Mouse (Mus musculus) C2C12 (cell line): ENCODE measurements at regions not wholly inside any gene's neighbourhood (a gene's known extent, or its start where the extent isn't known, plus 50 kb on each side); places are given as distances from the start of the nearest gene placed in this dataset.

ENCODE experiments used
- H3K27me3 ChIP-seq: one replicate; pipeline ENCODE4 v1.6.1; 2011; ENCODE audit not compliant: control insufficient read depth, insufficient read depth, insufficient read length
- H3K36me3 ChIP-seq: one replicate; pipeline ENCODE4 v1.6.1; 2011; ENCODE audit not compliant: control insufficient read depth, insufficient read depth
- H3K4me3 ChIP-seq: one replicate; pipeline ENCODE4 v1.5.1; 2011; ENCODE audit warnings: mild to moderate bottlenecking, control low read depth; ENCODE audit not compliant: poor library complexity, insufficient read depth, severe bottlenecking
- H3K79me2 ChIP-seq: one replicate; pipeline ENCODE4 v1.6.1; 2011; ENCODE audit not compliant: control insufficient read depth, insufficient read depth
- H3K79me3 ChIP-seq: one replicate; pipeline ENCODE4 v1.6.1; 2011; ENCODE audit warnings: low read depth, control low read depth
- H3ac ChIP-seq: one replicate; pipeline ENCODE3; 2011; ENCODE audit warnings: low read depth; ENCODE audit not compliant: control insufficient read depth, insufficient read length
- CEBPB ChIP-seq: IDR thresholded peaks from one replicate; pipeline ENCODE4 v1.6.1; 2011; ENCODE audit warnings: low read depth, mild to moderate bottlenecking, control low read depth, moderate library complexity
- CTCF ChIP-seq: IDR thresholded peaks from one replicate; pipeline ENCODE4 v1.5.1; 2011; ENCODE audit not compliant: control insufficient read depth, insufficient read depth, insufficient read length
- FOSL1 ChIP-seq: IDR thresholded peaks from one replicate; pipeline ENCODE4 v1.8.0; 2011; ENCODE audit warnings: mild to moderate bottlenecking, low read length; ENCODE audit not compliant: poor library complexity, insufficient read depth, severe bottlenecking
- MAX ChIP-seq: IDR thresholded peaks from one replicate; pipeline ENCODE4 v1.6.1; 2011; ENCODE audit warnings: mild to moderate bottlenecking, control low read depth
- MYOD1 ChIP-seq: IDR thresholded peaks from one replicate; pipeline ENCODE4 v1.6.1; 2011; ENCODE audit warnings: low read depth; ENCODE audit not compliant: control insufficient read depth, insufficient read length
- MYOG ChIP-seq: IDR thresholded peaks from one replicate; pipeline ENCODE4 v1.6.1; 2011; ENCODE audit not compliant: control insufficient read depth, insufficient read length; ENCODE audit errors: extremely low read depth
- USF1 ChIP-seq: IDR thresholded peaks from one replicate; pipeline ENCODE4 v1.6.1; 2011; ENCODE audit warnings: low read depth, mild to moderate bottlenecking, control low read depth, moderate library complexity

- H3ac ChIP-seq, result no peak overlapping the region
- TF ChIP-seq MAX (no peak), MYOD1 (no peak), USF1 (no peak), MYOG (no peak), CEBPB (no peak), FOSL1 (no peak), CTCF (no peak)
Observed at GRCm38 (mm10) chr10:54548526-54548925, 472.1 kb upstream of the Man1a start.

GRCm38 (mm10) chr10:54532581-54532980, 456.2 kb upstream of the Man1a start:
- TF ChIP-seq MAX (no peak), CTCF (no peak)
- H3K36me3 ChIP-seq, result no peaks in the 10 kb centered on the region
- no peaks in the 10 kb centered on the region for H3K79me2 ChIP-seq
- H3K4me3 ChIP-seq, result no peak overlapping the region
- no peak overlapping the region for H3ac ChIP-seq
- no peaks in the 10 kb centered on the region for H3K79me3 ChIP-seq
- no peaks in the 10 kb centered on the region for H3K27me3 ChIP-seq

More at GRCm38 (mm10) chr10:54548526-54548925, 472.1 kb upstream of the Man1a start:
- Histone ChIP-seq H3K4me3 (no peak overlapping the region), H3K79me2 (no peaks in the 10 kb centered on the region), H3K27me3 (no peaks in the 10 kb centered on the region), H3K79me3 (no peaks in the 10 kb centered on the region), H3K36me3 (no peaks in the 10 kb centered on the region)

- no peak for TF ChIP-seq MYOD1
- TF ChIP-seq MYOG, result no peak
- no peak for TF ChIP-seq CTCF
- TF ChIP-seq USF1, result no peak
- no peak for TF ChIP-seq CEBPB
- no peak for TF ChIP-seq MAX
- TF ChIP-seq FOSL1, result no peak
- Histone ChIP-seq H3K27me3 (no peaks in the 10 kb centered on the region), H3K79me2 (no peaks in the 10 kb centered on the region), H3ac (no peak overlapping the region), H3K4me3 (no peak overlapping the region), H3K36me3 (no peaks in the 10 kb centered on the region), H3K79me3 (no peaks in the 10 kb centered on the region)
Observed at GRCm38 (mm10) chr10:54510776-54511175, 434.4 kb upstream of the Man1a start.

GRCm38 (mm10) chr10:54509766-54510165, 433.4 kb upstream of the Man1a start:
- Histone ChIP-seq H3K79me3 (no peaks in the 10 kb centered on the region), H3K79me2 (no peaks in the 10 kb centered on the region), H3K27me3 (no peaks in the 10 kb centered on the region), H3K4me3 (no peak overlapping the region), H3ac (no peak overlapping the region), H3K36me3 (no peaks in the 10 kb centered on the region)
- TF ChIP-seq MYOD1 (no peak), MAX (no peak), CTCF (no peak), MYOG (no peak), CEBPB (no peak), FOSL1 (no peak)
